Mouse (Mus musculus): ENCODE results near the gene Htr1f. TPM values are rescaled to one million over a fixed set of nuclear protein-coding genes. Genes with fewer than 3 reads are reported as not detected.

Htr1f gene
- total RNA-seq, 2 experiments from 2014 or later = not detected

DNA sequence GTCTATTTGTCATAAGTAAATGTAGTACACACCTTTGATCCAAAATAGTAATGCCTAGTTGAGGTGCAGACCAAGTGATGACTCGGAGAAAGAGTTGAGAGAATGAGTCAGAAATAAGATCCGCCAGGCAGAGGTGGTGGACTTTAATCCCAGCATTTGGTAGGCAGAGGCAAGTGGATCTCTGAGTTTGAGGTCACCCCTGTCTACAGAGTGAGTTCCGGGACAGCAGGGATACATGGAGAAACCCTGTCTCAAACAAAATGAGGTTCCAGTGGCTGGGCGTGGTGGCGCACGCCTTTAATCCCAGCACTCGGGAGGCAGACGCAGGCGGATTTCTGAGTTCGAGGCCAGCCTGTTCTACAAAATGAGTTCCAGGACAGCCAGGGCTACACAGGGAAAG, 230.3 kb downstream of the Htr1f start:
- no peak for ATAC-seq (replicated peaks; ENCODE audit: poor library complexity)
